Mouse (Mus musculus) intestine, embryonic 16.5 days (tissue): Measurements from ENCODE around the gene Fam222a. TPM values are rescaled to one million over a fixed set of nuclear protein-coding genes. Genes with fewer than 3 reads are reported as not detected.

Experiments
- ATAC-seq: fragments of 200-750 bp; cut with Nextera tagmentation; 2 replicates; pipeline ENCODE4 v1.8.0; 2017; ENCODE audit warnings: moderate TSS enrichment, moderate library complexity
- H3K27ac ChIP-seq: fragments of 300-500 bp; sonication (generic); 2 replicates; pipeline ENCODE4 v1.5.1; 2014; ENCODE audit warnings: mild to moderate bottlenecking, low read length
- H3K27me3 ChIP-seq: fragments of 300-500 bp; sonication (generic); replicated peaks from 2 replicates; pipeline ENCODE4 v1.6.1; 2014; ENCODE audit warnings: low read length, control low read depth, mixed read lengths; ENCODE audit not compliant: control insufficient read depth, insufficient read depth
- H3K36me3 ChIP-seq: fragments of 300-500 bp; sonication (generic); 2 replicates; pipeline ENCODE4 v1.6.1; 2014; ENCODE audit warnings: low read length, control low read depth; ENCODE audit not compliant: control insufficient read depth, insufficient read depth
- H3K4me1 ChIP-seq: fragments of 300-500 bp; sonication (generic); 2 replicates; pipeline ENCODE4 v1.6.1; 2014; ENCODE audit warnings: low read length, control low read depth, mixed read lengths; ENCODE audit not compliant: control insufficient read depth, insufficient read depth
- H3K4me2 ChIP-seq: fragments of 300-500 bp; sonication (generic); 2 replicates; pipeline ENCODE4 v1.6.1; 2014; ENCODE audit warnings: low read depth, low read length, control low read depth
- H3K4me3 ChIP-seq: fragments of 300-500 bp; sonication (generic); 2 replicates; pipeline ENCODE4 v1.5.1; 2014; ENCODE audit warnings: mild to moderate bottlenecking, low read length
- H3K9ac ChIP-seq: fragments of 300-500 bp; sonication (generic); 2 replicates; pipeline ENCODE4 v1.6.1; 2014; ENCODE audit warnings: low read depth, low read length
- H3K9me3 ChIP-seq: fragments of 300-500 bp; sonication (generic); 2 replicates; pipeline ENCODE4 v1.6.1; 2016; ENCODE audit warnings: low read length, control low read depth; ENCODE audit not compliant: control insufficient read depth
- WGBS: fragments of 180-500 bp; shearing (Covaris S2); extraction: QIAGEN DNeasy Blood & Tissue Kit; methylation state at CpG from one replicate; pipeline ENCODE4 v1.1.7; 2014; 5-methylcytosine and 5-hydroxymethylcytosine counted together
- polyA plus RNA-seq: library from polyadenylated mRNA; unstranded; fragments of >200 nt; fragmentation: Nextera tagmentation; extraction: Ambion mirVana; gene quantifications from 2 replicates; pipeline ENCODE4 v1.2.1, GENCODE M21; 2015

Fam222a gene
- polyA plus RNA-seq, 1 experiment from 2014 or later, result 3.9 TPM

DNA sequence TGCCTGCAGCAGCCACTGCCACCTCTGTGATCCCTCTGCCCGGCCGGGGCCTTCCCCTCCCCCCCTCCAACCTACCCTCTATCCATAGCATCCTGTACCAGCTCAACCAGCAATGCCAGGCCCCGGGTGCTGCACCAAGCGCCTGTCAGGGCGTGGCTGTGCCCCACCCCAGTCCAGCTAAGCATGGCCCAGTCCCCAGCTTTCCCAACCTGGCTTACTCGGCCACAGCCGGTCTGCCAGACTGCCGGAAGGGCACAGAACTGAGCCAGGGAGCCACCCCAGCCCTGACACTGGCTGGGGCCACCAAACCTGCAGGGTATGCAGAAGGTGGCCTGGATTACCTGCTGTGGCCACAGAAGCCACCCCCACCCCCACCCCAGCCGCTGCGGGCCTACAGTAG, 43.4 kb downstream of the Fam222a start:
- no peak overlapping the region for H3K4me2 ChIP-seq
- 94% methylated on average over 10 of the region's 10 CpGs for WGBS
- no peak for ATAC-seq
- no peaks in the 10 kb centered on the region for H3K36me3 ChIP-seq
- no peak overlapping the region for H3K4me3 ChIP-seq
- H3K27ac ChIP-seq, result no peak overlapping the region
- no peaks in the 10 kb centered on the region for H3K27me3 ChIP-seq
- H3K9ac ChIP-seq, result 0 out of 2 replicates have a peak overlapping the region, but pooled peaks have one; percentile 14
- no peaks in the 10 kb centered on the region for H3K9me3 ChIP-seq
- peaks cover 22% of the 10 kb centered on the region for H3K4me1 ChIP-seq

DNA sequence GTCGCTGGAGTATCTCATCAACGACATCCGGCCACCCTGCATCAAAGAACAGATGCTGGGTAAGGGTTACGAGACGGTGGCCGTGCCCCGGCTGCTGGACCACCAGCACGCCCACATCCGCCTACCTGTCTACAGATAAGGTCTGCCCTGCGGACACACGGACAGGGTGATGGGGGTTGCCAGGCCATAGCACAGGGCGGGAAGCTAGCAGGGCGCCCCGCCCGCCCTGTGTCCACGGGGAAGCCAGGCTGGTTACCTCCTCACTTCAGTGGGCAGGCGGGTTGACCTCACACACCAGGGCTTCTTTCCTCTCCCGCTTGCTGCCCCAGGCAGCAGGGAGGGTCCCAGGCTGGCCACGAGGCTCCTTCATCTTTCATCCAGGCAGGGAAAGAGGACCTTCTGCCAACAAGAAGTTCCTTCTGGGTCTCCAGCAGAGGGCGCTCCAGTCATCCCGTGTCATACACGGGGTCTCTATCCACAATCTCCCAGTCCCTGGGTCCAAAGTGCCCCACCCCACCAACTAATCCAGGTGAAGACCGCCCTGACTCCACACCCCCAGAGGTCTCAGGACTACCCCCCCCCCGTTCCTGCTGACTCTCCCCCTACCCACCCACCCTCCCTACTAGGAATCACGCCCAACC, 44.3 kb downstream of the Fam222a start:
- Histone ChIP-seq H3K27me3 (no peaks in the 10 kb centered on the region), H3K36me3 (no peaks in the 10 kb centered on the region)
- 65% methylated on average over 25 of the region's 25 CpGs for WGBS

GRCm38 (mm10) chr5:114614863-114615262, 47.0 kb downstream of the Fam222a start:
- Histone ChIP-seq H3K9ac (no peak overlapping the region), H3K36me3 (no peaks in the 10 kb centered on the region), H3K27me3 (no peaks in the 10 kb centered on the region), H3K27ac (no peak overlapping the region), H3K4me2 (no peak overlapping the region), H3K4me1 (peaks cover 10% of the 10 kb centered on the region; the same call in 1 of the 2 replicates), H3K4me3 (no peak overlapping the region), H3K9me3 (no peaks in the 10 kb centered on the region)
- 68% methylated on average over 7 of the region's 7 CpGs for WGBS
- no peak for ATAC-seq

More for the DNA sequence above, 44.3 kb downstream of the Fam222a start:
- no peak for ATAC-seq
- Histone ChIP-seq H3K27ac (no peak overlapping the region), H3K4me2 (no peak overlapping the region), H3K4me3 (no peak overlapping the region), H3K9me3 (no peaks in the 10 kb centered on the region), H3K9ac (no peak overlapping the region), H3K4me1 (peaks cover 24% of the 10 kb centered on the region)

GRCm38 (mm10) chr5:114616336-114617061, 48.7 kb downstream of the Fam222a start:
- Histone ChIP-seq H3K36me3 (no peaks in the 10 kb centered on the region), H3K4me1 (0 out of 2 replicates have a peak, but pooled peaks cover 7% of the 10 kb centered on the region), H3K9ac (no peak overlapping the region), H3K27me3 (no peaks in the 10 kb centered on the region), H3K9me3 (no peaks in the 10 kb centered on the region), H3K27ac (no peak overlapping the region), H3K4me2 (no peak overlapping the region), H3K4me3 (no peak overlapping the region)
- ATAC-seq, result peak; percentile 75
- WGBS, result 78% methylated on average over 11 of the region's 11 CpGs

- Histone ChIP-seq H3K27me3 (no peaks in the 10 kb centered on the region), H3K4me1 (0 out of 2 replicates have a peak, but pooled peaks cover 5% of the 10 kb centered on the region), H3K4me3 (no peak overlapping the region), H3K4me2 (no peak overlapping the region), H3K27ac (no peak overlapping the region), H3K9ac (no peak overlapping the region), H3K36me3 (no peaks in the 10 kb centered on the region), H3K9me3 (no peaks in the 10 kb centered on the region)
- WGBS, result 74% methylated on average over 12 of the region's 12 CpGs
- no peak for ATAC-seq
Measured at GRCm38 (mm10) chr5:114617809-114618208, 50.0 kb downstream of the Fam222a start.

- no peak overlapping the region for H3K4me3 ChIP-seq
Measured at GRCm38 (mm10) chr5:114618851-114619250, 51.0 kb downstream of the Fam222a start.

GRCm38 (mm10) chr5:114620305-114620704, 52.5 kb downstream of the Fam222a start:
- ATAC-seq, result no peak
- WGBS, result 43% methylated on average over 6 of the region's 6 CpGs

More at GRCm38 (mm10) chr5:114618851-114619250, 51.0 kb downstream of the Fam222a start:
- no peak overlapping the region for H3K27ac ChIP-seq
- 0 out of 2 replicates have a peak, but pooled peaks cover 5% of the 10 kb centered on the region for H3K4me1 ChIP-seq
- H3K27me3 ChIP-seq, result no peaks in the 10 kb centered on the region
- H3K36me3 ChIP-seq, result no peaks in the 10 kb centered on the region
- no peaks in the 10 kb centered on the region for H3K9me3 ChIP-seq
- ATAC-seq, result no peak
- no peak overlapping the region for H3K4me2 ChIP-seq
- H3K9ac ChIP-seq, result no peak overlapping the region
- 28% methylated on average over 8 of the region's 8 CpGs for WGBS

GRCm38 (mm10) chr5:114625590-114625989, 57.8 kb downstream of the Fam222a start:
- no peak overlapping the region for H3K9ac ChIP-seq
- 25% methylated on average over 3 of the region's 3 CpGs for WGBS
- H3K4me3 ChIP-seq, result no peak overlapping the region
- H3K27me3 ChIP-seq, result no peaks in the 10 kb centered on the region
- no peaks in the 10 kb centered on the region for H3K4me1 ChIP-seq
- no peaks in the 10 kb centered on the region for H3K36me3 ChIP-seq
- H3K27ac ChIP-seq, result no peak overlapping the region
- no peak for ATAC-seq
- H3K9me3 ChIP-seq, result no peaks in the 10 kb centered on the region
- H3K4me2 ChIP-seq, result no peak overlapping the region

More at GRCm38 (mm10) chr5:114620305-114620704, 52.5 kb downstream of the Fam222a start:
- H3K27ac ChIP-seq, result no peak overlapping the region
- H3K4me3 ChIP-seq, result no peak overlapping the region
- no peak overlapping the region for H3K4me2 ChIP-seq
- H3K9ac ChIP-seq, result no peak overlapping the region
- no peaks in the 10 kb centered on the region for H3K36me3 ChIP-seq
- no peaks in the 10 kb centered on the region for H3K9me3 ChIP-seq
- H3K4me1 ChIP-seq, result 0 out of 2 replicates have a peak, but pooled peaks cover 5% of the 10 kb centered on the region
- H3K27me3 ChIP-seq, result no peaks in the 10 kb centered on the region

DNA sequence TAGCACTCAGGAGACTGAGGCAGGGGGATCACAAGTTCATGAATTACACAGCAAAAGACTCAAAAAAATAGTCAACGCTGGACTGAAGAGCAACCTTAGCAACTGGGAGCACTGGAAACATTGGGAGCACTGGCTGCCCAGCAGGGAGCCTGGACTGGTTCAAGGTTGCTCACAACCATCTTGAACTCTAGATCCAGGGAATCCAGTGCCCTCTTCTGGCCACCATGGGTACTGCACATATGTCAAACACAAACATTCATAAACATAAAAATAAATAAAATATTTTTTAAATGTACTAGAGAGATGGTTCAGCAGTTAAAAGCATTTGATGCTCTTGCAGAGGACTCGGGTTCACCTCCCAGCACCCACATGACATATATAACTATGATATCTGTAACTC, 63.5 kb downstream of the Fam222a start:
- Histone ChIP-seq H3K9ac (no peak overlapping the region), H3K9me3 (no peaks in the 10 kb centered on the region), H3K36me3 (no peaks in the 10 kb centered on the region), H3K4me1 (no peaks in the 10 kb centered on the region), H3K4me3 (no peak overlapping the region), H3K27ac (no peak overlapping the region), H3K4me2 (no peak overlapping the region), H3K27me3 (no peaks in the 10 kb centered on the region)
- 47% methylated on average over 2 of the region's 2 CpGs for WGBS
- no peak for ATAC-seq
